Mouse (Mus musculus): Measurements from ENCODE around the gene Vps50. TPM values are rescaled to one million over a fixed set of nuclear protein-coding genes. Genes with fewer than 3 reads are reported as not detected.
"Not testable (repeated sequence)": the region's sequence is repeated elsewhere in the genome, so short reads cannot be mapped to it uniquely, and the experiment has no call there.

Vps50 gene
- polyA plus RNA-seq, 1 experiment from 2014 or later, result 36.9 TPM

GRCm38 (mm10) chr6:3544970-3545369, 46.8 kb downstream of the Vps50 start:
- Histone ChIP-seq H3K36me3 (peaks cover 15% of the 10 kb centered on the region), H3K27ac (replicated peaks) (no peak overlapping the region), H3K27me3 (ENCODE audit: low read depth, poor library complexity, severe bottlenecking) (no peaks in the 10 kb centered on the region), H3K4me3 (no peak overlapping the region), H3K9me3 (replicated peaks) (no peaks in the 10 kb centered on the region), H3K4me1 (peaks cover 6% of the 10 kb centered on the region)
- DNase-seq (ENCODE audit: low spot score), result no peak
- 52% methylated on average over 1 of the region's 1 CpGs for WGBS

GRCm38 (mm10) chr6:3548959-3549358, 50.8 kb downstream of the Vps50 start:
- H3K27ac ChIP-seq (replicated peaks), result no peak overlapping the region
- WGBS, result 71% methylated on average over 3 of the region's 3 CpGs
- no peak overlapping the region for H3K4me3 ChIP-seq
- H3K9me3 ChIP-seq (replicated peaks), result no peaks in the 10 kb centered on the region
- no peaks in the 10 kb centered on the region for H3K27me3 ChIP-seq (ENCODE audit: low read depth, poor library complexity, severe bottlenecking)
- H3K4me1 ChIP-seq, result peaks cover 5% of the 10 kb centered on the region
- peaks cover 21% of the 10 kb centered on the region for H3K36me3 ChIP-seq
- no peak for DNase-seq (ENCODE audit: low spot score)

GRCm38 (mm10) chr6:3549992-3550391, 51.8 kb downstream of the Vps50 start:
- no peaks in the 10 kb centered on the region for H3K4me1 ChIP-seq
- no peak for DNase-seq (ENCODE audit: low spot score)
- H3K27ac ChIP-seq (replicated peaks), result no peak overlapping the region
- H3K4me3 ChIP-seq, result no peak overlapping the region
- WGBS, result 96% methylated on average over 1 of the region's 1 CpGs
- H3K36me3 ChIP-seq, result peaks cover 21% of the 10 kb centered on the region
- no peaks in the 10 kb centered on the region for H3K27me3 ChIP-seq (ENCODE audit: low read depth, poor library complexity, severe bottlenecking)
- no peaks in the 10 kb centered on the region for H3K9me3 ChIP-seq (replicated peaks)

DNA sequence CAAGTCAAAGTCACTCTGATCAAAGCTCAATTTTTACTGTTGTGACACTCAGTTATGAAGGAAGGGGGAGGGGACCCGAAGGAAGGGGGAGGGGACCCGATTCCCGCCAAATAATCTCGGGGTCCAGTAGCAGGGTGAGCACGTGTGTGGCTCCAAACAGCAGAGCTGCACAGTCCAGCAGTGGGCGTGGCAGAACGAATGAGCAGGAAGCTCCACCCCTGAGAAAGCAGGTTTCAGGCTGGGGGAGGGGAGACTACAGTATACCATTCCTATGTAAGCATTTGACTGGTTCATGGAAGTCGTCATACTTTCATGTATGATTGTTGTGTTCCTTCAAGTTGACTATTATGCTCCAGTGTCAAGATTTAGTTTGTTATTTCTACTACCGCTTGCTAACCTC, 54.5 kb downstream of the Vps50 start:
- not testable (repeated sequence) for DNase-seq (ENCODE audit: low spot score); H3K27ac ChIP-seq (replicated peaks); H3K27me3 ChIP-seq (ENCODE audit: low read depth, poor library complexity, severe bottlenecking); H3K9me3 ChIP-seq (replicated peaks); H3K4me1 ChIP-seq; H3K4me3 ChIP-seq
- 90% methylated on average over 9 of the region's 9 CpGs for WGBS
- H3K36me3 ChIP-seq, result peaks cover 26% of the 10 kb centered on the region

- no peak for DNase-seq (ENCODE audit: low spot score)
- Histone ChIP-seq H3K27me3 (ENCODE audit: low read depth, poor library complexity, severe bottlenecking) (no peaks in the 10 kb centered on the region), H3K27ac (replicated peaks) (no peak overlapping the region), H3K9me3 (replicated peaks) (no peaks in the 10 kb centered on the region), H3K36me3 (peaks cover 25% of the 10 kb centered on the region), H3K4me3 (no peak overlapping the region), H3K4me1 (no peaks in the 10 kb centered on the region)
- 90% methylated on average over 4 of the region's 4 CpGs for WGBS
Measured at GRCm38 (mm10) chr6:3557177-3557576, 59.0 kb downstream of the Vps50 start.

- Histone ChIP-seq H3K4me1 (no peaks in the 10 kb centered on the region), H3K9me3 (replicated peaks) (no peaks in the 10 kb centered on the region), H3K27me3 (ENCODE audit: low read depth, poor library complexity, severe bottlenecking) (no peaks in the 10 kb centered on the region), H3K4me3 (no peak overlapping the region), H3K36me3 (peaks cover 18% of the 10 kb centered on the region), H3K27ac (replicated peaks) (no peak overlapping the region)
- WGBS, result 67% methylated on average over 5 of the region's 5 CpGs
- no peak for DNase-seq (ENCODE audit: low spot score)
Measured at GRCm38 (mm10) chr6:3560009-3560408, 61.8 kb downstream of the Vps50 start.

DNA sequence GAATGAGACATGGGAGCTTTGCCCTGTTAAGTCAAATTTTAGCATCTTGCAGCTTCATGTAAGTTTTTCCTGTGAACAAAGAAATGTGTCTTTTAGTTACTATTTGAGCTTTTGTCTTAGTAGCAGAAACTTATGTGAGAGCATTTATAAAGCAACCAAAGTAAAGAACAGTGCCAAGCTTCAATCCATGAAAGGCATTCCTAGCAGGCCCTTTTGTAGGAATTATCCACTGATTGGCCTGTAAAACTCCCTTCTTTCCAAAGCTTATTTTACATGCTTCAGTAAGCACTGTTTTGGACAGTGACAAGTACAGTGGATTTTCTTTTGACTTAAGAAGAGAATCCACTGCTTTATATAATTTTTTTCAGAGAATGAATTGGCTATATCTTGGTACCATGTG, 64.1 kb downstream of the Vps50 start:
- Histone ChIP-seq H3K27ac (replicated peaks) (no peak overlapping the region), H3K4me3 (no peak overlapping the region), H3K4me1 (no peaks in the 10 kb centered on the region), H3K36me3 (peaks cover 15% of the 10 kb centered on the region), H3K27me3 (ENCODE audit: low read depth, poor library complexity, severe bottlenecking) (no peaks in the 10 kb centered on the region), H3K9me3 (replicated peaks) (no peaks in the 10 kb centered on the region)
- DNase-seq (ENCODE audit: low spot score), result no peak

DNA sequence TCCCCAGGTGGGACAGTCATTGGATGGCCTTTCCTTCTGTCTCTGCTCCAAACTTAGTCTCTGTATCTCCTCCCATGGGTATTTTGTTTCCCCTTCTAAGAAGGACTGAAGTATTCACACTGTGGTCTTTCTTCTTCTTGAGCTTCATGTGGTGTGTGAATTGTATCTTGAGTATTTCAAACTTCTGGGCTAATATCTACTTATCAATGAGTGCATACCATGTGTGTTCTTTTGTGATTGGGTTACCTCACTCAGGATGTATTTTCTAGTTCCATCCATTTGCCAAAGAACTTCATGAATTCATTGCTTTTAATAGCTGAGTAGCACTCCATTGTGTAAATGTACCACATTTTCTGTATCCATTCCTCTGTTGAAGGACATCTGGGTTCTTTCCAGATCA, 65.9 kb downstream of the Vps50 start:
- H3K4me3 ChIP-seq; H3K27ac ChIP-seq (replicated peaks); H3K4me1 ChIP-seq; DNase-seq (ENCODE audit: low spot score); H3K27me3 ChIP-seq (ENCODE audit: low read depth, poor library complexity, severe bottlenecking); H3K9me3 ChIP-seq (replicated peaks): not testable (repeated sequence)
- peaks cover 13% of the 10 kb centered on the region for H3K36me3 ChIP-seq

DNA sequence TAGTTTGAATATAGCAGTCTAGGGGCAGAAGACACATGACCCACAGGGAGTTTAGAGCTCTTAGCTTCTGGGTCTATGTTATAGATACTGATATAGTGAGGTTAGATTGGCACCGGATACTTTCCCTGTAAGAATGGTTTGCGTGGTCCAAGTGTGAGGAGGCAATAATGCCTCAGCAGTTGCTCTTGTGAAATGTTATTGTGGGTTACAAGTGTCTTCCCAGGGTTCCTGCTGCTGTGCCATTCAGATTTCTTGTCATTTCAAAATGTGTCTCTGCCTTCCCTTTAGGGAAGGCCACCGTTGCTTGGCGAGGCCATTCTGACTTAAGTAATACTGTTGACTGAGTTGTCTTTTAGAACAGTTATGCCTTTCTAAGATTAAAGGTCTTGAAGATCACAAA, 66.8 kb downstream of the Vps50 start:
- no peaks in the 10 kb centered on the region for H3K4me1 ChIP-seq
- H3K4me3 ChIP-seq, result no peak overlapping the region
- peaks cover 13% of the 10 kb centered on the region for H3K36me3 ChIP-seq
- no peaks in the 10 kb centered on the region for H3K27me3 ChIP-seq (ENCODE audit: low read depth, poor library complexity, severe bottlenecking)
- H3K9me3 ChIP-seq (replicated peaks), result no peaks in the 10 kb centered on the region
- 98% methylated on average over 4 of the region's 4 CpGs for WGBS
- no peak overlapping the region for H3K27ac ChIP-seq (replicated peaks)
- no peak for DNase-seq (ENCODE audit: low spot score)

GRCm38 (mm10) chr6:3565667-3566066, 67.5 kb downstream of the Vps50 start:
- H3K27ac ChIP-seq (replicated peaks), result no peak overlapping the region
- H3K4me3 ChIP-seq, result no peak overlapping the region
- no peak for DNase-seq (ENCODE audit: low spot score)
- 93% methylated on average over 1 of the region's 1 CpGs for WGBS
- H3K36me3 ChIP-seq, result peaks cover 13% of the 10 kb centered on the region
- no peaks in the 10 kb centered on the region for H3K9me3 ChIP-seq (replicated peaks)
- H3K4me1 ChIP-seq, result no peaks in the 10 kb centered on the region
- H3K27me3 ChIP-seq (ENCODE audit: low read depth, poor library complexity, severe bottlenecking), result no peaks in the 10 kb centered on the region

GRCm38 (mm10) chr6:3567071-3567610, 69.0 kb downstream of the Vps50 start:
- no peak for DNase-seq (ENCODE audit: low spot score)
- 93% methylated on average over 7 of the region's 7 CpGs for WGBS
- no peak overlapping the region for H3K27ac ChIP-seq (replicated peaks)

DNA sequence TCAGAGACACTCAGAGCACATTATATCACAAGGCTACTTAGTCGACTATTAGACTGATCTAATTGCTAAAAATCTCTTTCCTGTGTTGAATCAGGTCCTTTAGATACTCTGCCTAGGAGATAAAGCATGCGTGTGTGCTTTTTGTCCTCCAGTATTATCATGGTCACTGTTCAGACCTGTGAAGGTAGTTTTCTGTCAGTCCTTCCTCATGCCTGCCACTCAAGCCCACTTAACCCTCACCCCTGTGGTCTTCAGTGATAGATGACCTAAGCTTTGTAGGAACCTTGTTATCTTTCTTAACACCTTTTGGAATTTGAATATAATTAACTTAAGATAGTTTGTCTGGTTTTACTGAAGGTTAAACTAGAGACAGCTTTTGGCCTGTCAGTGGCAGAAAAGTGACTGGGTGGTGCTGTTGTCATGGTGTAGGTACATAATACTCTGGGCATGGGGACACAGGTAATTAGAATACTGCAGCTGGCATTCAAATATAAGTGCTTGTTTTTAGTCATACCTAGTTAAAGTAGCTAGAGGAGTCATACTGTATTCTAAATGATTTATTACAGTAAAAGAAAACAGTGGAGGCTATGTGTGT, 74.1 kb downstream of the Vps50 start:
- Histone ChIP-seq H3K27ac (replicated peaks) (no peak overlapping the region), H3K27me3 (ENCODE audit: low read depth, poor library complexity, severe bottlenecking) (no peaks in the 10 kb centered on the region), H3K4me3 (no peak overlapping the region), H3K9me3 (replicated peaks) (no peaks in the 10 kb centered on the region), H3K4me1 (no peaks in the 10 kb centered on the region), H3K36me3 (peaks cover 32% of the 10 kb centered on the region)
- WGBS, result 80% methylated on average over 2 of the region's 2 CpGs
- DNase-seq (ENCODE audit: low spot score), result no peak

More at GRCm38 (mm10) chr6:3567071-3567610, 69.0 kb downstream of the Vps50 start:
- Histone ChIP-seq H3K9me3 (replicated peaks) (no peaks in the 10 kb centered on the region), H3K4me1 (no peaks in the 10 kb centered on the region), H3K27me3 (ENCODE audit: low read depth, poor library complexity, severe bottlenecking) (no peaks in the 10 kb centered on the region), H3K4me3 (no peak overlapping the region), H3K36me3 (peaks cover 26% of the 10 kb centered on the region)

DNA sequence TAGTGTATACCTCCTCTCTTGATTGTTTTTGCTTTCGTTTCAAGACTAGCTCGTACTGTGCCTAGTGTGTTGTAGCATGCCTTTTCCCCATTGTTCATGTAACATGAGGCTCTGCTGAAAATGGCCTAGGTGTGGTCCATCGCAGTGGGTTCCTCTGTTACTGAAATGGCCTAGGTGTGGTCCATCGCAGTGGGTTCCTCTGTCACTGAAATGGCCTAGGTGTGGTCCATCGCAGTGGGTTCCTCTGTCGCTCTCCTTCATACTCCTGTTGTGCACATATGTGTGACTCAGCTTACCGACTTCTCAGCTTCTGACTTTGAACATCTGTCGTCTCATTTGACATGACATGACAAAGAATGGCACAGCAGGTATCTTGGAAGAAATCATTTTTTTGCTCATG, 75.6 kb downstream of the Vps50 start:
- H3K27me3 ChIP-seq (ENCODE audit: low read depth, poor library complexity, severe bottlenecking), result no peaks in the 10 kb centered on the region
- no peaks in the 10 kb centered on the region for H3K4me1 ChIP-seq
- WGBS, result 94% methylated on average over 8 of the region's 8 CpGs
- H3K4me3 ChIP-seq, result no peak overlapping the region
- H3K36me3 ChIP-seq, result peaks cover 34% of the 10 kb centered on the region
- no peaks in the 10 kb centered on the region for H3K9me3 ChIP-seq (replicated peaks)
- no peak overlapping the region for H3K27ac ChIP-seq (replicated peaks)
- no peak for DNase-seq (ENCODE audit: low spot score)

- Histone ChIP-seq H3K27ac (replicated peaks) (no peak overlapping the region), H3K4me1 (no peaks in the 10 kb centered on the region)
- WGBS, result 88% methylated on average over 1 of the region's 1 CpGs
Measured at GRCm38 (mm10) chr6:3585402-3585801, 87.2 kb downstream of the Vps50 start.

More at GRCm38 (mm10) chr6:3585402-3585801, 87.2 kb downstream of the Vps50 start:
- H3K36me3 ChIP-seq, result peaks cover 7% of the 10 kb centered on the region
- no peak for DNase-seq (ENCODE audit: low spot score)
- no peaks in the 10 kb centered on the region for H3K9me3 ChIP-seq (replicated peaks)
- H3K4me3 ChIP-seq, result no peak overlapping the region
- no peaks in the 10 kb centered on the region for H3K27me3 ChIP-seq (ENCODE audit: low read depth, poor library complexity, severe bottlenecking)
